Mouse (Mus musculus) intestine, embryonic 16.5 days (tissue): Measurements from ENCODE around the gene Glb1. TPM values are rescaled to one million over a fixed set of nuclear protein-coding genes. Genes with fewer than 3 reads are reported as not detected.
A peak's percentile ranks its signal among the peaks of the same experiment; 100 is the strongest.
"Not testable (repeated sequence)": the region's sequence is repeated elsewhere in the genome, so short reads cannot be mapped to it uniquely, and the experiment has no call there.

Experiments
- ATAC-seq: fragments of 200-750 bp; cut with Nextera tagmentation; 2 replicates; pipeline ENCODE4 v1.8.0; 2017; ENCODE audit warnings: moderate TSS enrichment, moderate library complexity
- H3K27ac ChIP-seq: fragments of 300-500 bp; sonication (generic); 2 replicates; pipeline ENCODE4 v1.5.1; 2014; ENCODE audit warnings: mild to moderate bottlenecking, low read length
- H3K27me3 ChIP-seq: fragments of 300-500 bp; sonication (generic); replicated peaks from 2 replicates; pipeline ENCODE4 v1.6.1; 2014; ENCODE audit warnings: low read length, control low read depth, mixed read lengths; ENCODE audit not compliant: control insufficient read depth, insufficient read depth
- H3K36me3 ChIP-seq: fragments of 300-500 bp; sonication (generic); 2 replicates; pipeline ENCODE4 v1.6.1; 2014; ENCODE audit warnings: low read length, control low read depth; ENCODE audit not compliant: control insufficient read depth, insufficient read depth
- H3K4me1 ChIP-seq: fragments of 300-500 bp; sonication (generic); 2 replicates; pipeline ENCODE4 v1.6.1; 2014; ENCODE audit warnings: low read length, control low read depth, mixed read lengths; ENCODE audit not compliant: control insufficient read depth, insufficient read depth
- H3K4me2 ChIP-seq: fragments of 300-500 bp; sonication (generic); 2 replicates; pipeline ENCODE4 v1.6.1; 2014; ENCODE audit warnings: low read depth, low read length, control low read depth
- H3K4me3 ChIP-seq: fragments of 300-500 bp; sonication (generic); 2 replicates; pipeline ENCODE4 v1.5.1; 2014; ENCODE audit warnings: mild to moderate bottlenecking, low read length
- H3K9ac ChIP-seq: fragments of 300-500 bp; sonication (generic); 2 replicates; pipeline ENCODE4 v1.6.1; 2014; ENCODE audit warnings: low read depth, low read length
- H3K9me3 ChIP-seq: fragments of 300-500 bp; sonication (generic); 2 replicates; pipeline ENCODE4 v1.6.1; 2016; ENCODE audit warnings: low read length, control low read depth; ENCODE audit not compliant: control insufficient read depth
- WGBS: fragments of 180-500 bp; shearing (Covaris S2); extraction: QIAGEN DNeasy Blood & Tissue Kit; methylation state at CpG from one replicate; pipeline ENCODE4 v1.1.7; 2014; 5-methylcytosine and 5-hydroxymethylcytosine counted together
- polyA plus RNA-seq: library from polyadenylated mRNA; unstranded; fragments of >200 nt; fragmentation: Nextera tagmentation; extraction: Ambion mirVana; gene quantifications from 2 replicates; pipeline ENCODE4 v1.2.1, GENCODE M21; 2015

Glb1 gene
- polyA plus RNA-seq, 1 experiment from 2014 or later, result 295 TPM

GRCm38 (mm10) chr9:114509785-114510184 lies 108.9 kb downstream of the Glb1 start:
- WGBS, result 95% methylated on average over 9 of the region's 9 CpGs
- no peaks in the 10 kb centered on the region for H3K27me3 ChIP-seq
- no peak overlapping the region for H3K27ac ChIP-seq
- H3K36me3 ChIP-seq, result peaks cover 20% of the 10 kb centered on the region
- no peak overlapping the region for H3K4me3 ChIP-seq
- no peak for ATAC-seq
- peaks cover 16% of the 10 kb centered on the region for H3K9me3 ChIP-seq
- no peak overlapping the region for H3K9ac ChIP-seq
- no peaks in the 10 kb centered on the region for H3K4me1 ChIP-seq
- H3K4me2 ChIP-seq, result no peak overlapping the region

GRCm38 (mm10) chr9:114512831-114513230 lies 112.0 kb downstream of the Glb1 start:
- no peak for ATAC-seq
- WGBS, result 97% methylated on average over 21 of the region's 21 CpGs
- Histone ChIP-seq H3K4me3 (no peak overlapping the region), H3K27me3 (no peaks in the 10 kb centered on the region), H3K36me3 (peaks cover 20% of the 10 kb centered on the region), H3K9me3 (peaks cover 16% of the 10 kb centered on the region), H3K4me2 (no peak overlapping the region), H3K27ac (no peak overlapping the region), H3K4me1 (0 out of 2 replicates have a peak, but pooled peaks cover 9% of the 10 kb centered on the region), H3K9ac (no peak overlapping the region)

GRCm38 (mm10) chr9:114515364-114515763 lies 114.5 kb downstream of the Glb1 start, which contains the start of gene C130032M10Rik:
Gene C130032M10Rik (plus strand): TSS chr9:114515697.
- ATAC-seq, result no peak
- Histone ChIP-seq H3K9ac (0 out of 2 replicates have a peak within 1 kb of the TSS, but pooled peaks have one; percentile 8), H3K4me3 (no peak within 1 kb of the TSS), H3K27ac (0 out of 2 replicates have a peak within 1 kb of the TSS, but pooled peaks have one; percentile 6), H3K9me3 (peaks cover 16% of the 10 kb centered on the region), H3K4me1 (peaks cover 14% of the 10 kb centered on the region), H3K36me3 (peaks cover 20% of the 10 kb centered on the region), H3K4me2 (no peak within 1 kb of the TSS), H3K27me3 (no peaks in the 10 kb centered on the region)
- WGBS, result 75% methylated on average over 11 of the region's 11 CpGs

- peaks cover 11% of the 10 kb centered on the region for H3K36me3 ChIP-seq
- H3K27me3 ChIP-seq, result no peaks in the 10 kb centered on the region
- 73% methylated on average over 13 of the region's 13 CpGs for WGBS
- H3K4me2 ChIP-seq, result 0 out of 2 replicates have a peak overlapping the region, but pooled peaks have one; percentile 2
- no peak overlapping the region for H3K27ac ChIP-seq
- H3K9me3 ChIP-seq, result peaks cover 10% of the 10 kb centered on the region
- H3K4me3 ChIP-seq, result no peak overlapping the region
- H3K4me1 ChIP-seq, result peaks cover 15% of the 10 kb centered on the region
- no peak for ATAC-seq
- no peak overlapping the region for H3K9ac ChIP-seq
These were observed 117.1 kb downstream of the Glb1 start for GRCm38 (mm10) chr9:114517924-114518497.

GRCm38 (mm10) chr9:114518812-114519477 lies 118.1 kb downstream of the Glb1 start:
- Histone ChIP-seq H3K4me3 (no peak overlapping the region), H3K9ac (0 out of 2 replicates have a peak overlapping the region, but pooled peaks have one; percentile 21), H3K4me1 (peaks cover 16% of the 10 kb centered on the region), H3K27ac (peak overlapping the region; percentile 79), H3K36me3 (peaks cover 2% of the 10 kb centered on the region), H3K9me3 (0 out of 2 replicates have a peak, but pooled peaks cover 1% of the 10 kb centered on the region), H3K27me3 (no peaks in the 10 kb centered on the region), H3K4me2 (peak overlapping the region; percentile 28; the same call in 1 of the 2 replicates)
- 41% methylated on average over 9 of the region's 9 CpGs for WGBS
- ATAC-seq, result peak; percentile 75

- H3K4me3 ChIP-seq, H3K4me2 ChIP-seq, ATAC-seq, H3K36me3 ChIP-seq, H3K27ac ChIP-seq, H3K9me3 ChIP-seq, H3K9ac ChIP-seq, H3K27me3 ChIP-seq: not testable (repeated sequence)
- 63% methylated on average over 4 of the region's 4 CpGs for WGBS
- H3K4me1 ChIP-seq, result peaks cover 16% of the 10 kb centered on the region
These were observed 119.7 kb downstream of the Glb1 start for GRCm38 (mm10) chr9:114520529-114520928.

GRCm38 (mm10) chr9:114522041-114522440 lies 121.2 kb downstream of the Glb1 start:
- H3K36me3 ChIP-seq, result 0 out of 2 replicates have a peak, but pooled peaks cover 2% of the 10 kb centered on the region
- no peak overlapping the region for H3K4me2 ChIP-seq
- no peaks in the 10 kb centered on the region for H3K9me3 ChIP-seq
- no peak for ATAC-seq
- peaks cover 24% of the 10 kb centered on the region for H3K4me1 ChIP-seq
- H3K9ac ChIP-seq, result no peak overlapping the region
- H3K27me3 ChIP-seq, result no peaks in the 10 kb centered on the region
- H3K27ac ChIP-seq, result 0 out of 2 replicates have a peak overlapping the region, but pooled peaks have one; percentile 42
- H3K4me3 ChIP-seq, result no peak overlapping the region
- WGBS, result 60% methylated on average over 5 of the region's 5 CpGs

- Histone ChIP-seq H3K9me3 (no peaks in the 10 kb centered on the region), H3K4me2 (no peak overlapping the region), H3K4me1 (peaks cover 22% of the 10 kb centered on the region), H3K27me3 (no peaks in the 10 kb centered on the region), H3K4me3 (no peak overlapping the region), H3K36me3 (0 out of 2 replicates have a peak, but pooled peaks cover 2% of the 10 kb centered on the region), H3K27ac (peak overlapping the region; percentile 42), H3K9ac (no peak overlapping the region)
- ATAC-seq, result peak; percentile 31
- WGBS, result 83% methylated on average over 9 of the region's 9 CpGs
These were observed 121.6 kb downstream of the Glb1 start for GRCm38 (mm10) chr9:114522501-114522900.
